Mouse (Mus musculus) liver, embryonic 13.5 days (tissue): Measurements from ENCODE around the gene Gabrb1. TPM values are rescaled to one million over a fixed set of nuclear protein-coding genes. Genes with fewer than 3 reads are reported as not detected.

Experiments
- ATAC-seq: fragments of 200-750 bp; cut with Nextera tagmentation; 2 replicates; pipeline ENCODE4 v1.8.0; 2017; ENCODE audit warnings: low read depth, mild to moderate bottlenecking, moderate number of reproducible peaks, moderate library complexity
- DNase-seq: peaks from one replicate; pipeline ENCODE4 v3.0.0; 2022
- H3K27ac ChIP-seq: fragments of 300-500 bp; sonication (generic); 2 replicates; pipeline ENCODE4 v1.5.1; 2015; ENCODE audit warnings: moderate library complexity, mild to moderate bottlenecking, inconsistent platforms
- H3K27me3 ChIP-seq: fragments of 300-500 bp; sonication (generic); 2 replicates; pipeline ENCODE4 v1.6.1; 2015; ENCODE audit warnings: mild to moderate bottlenecking, inconsistent platforms
- H3K36me3 ChIP-seq: fragments of 300-500 bp; sonication (generic); 2 replicates; pipeline ENCODE4 v1.6.1; 2015; ENCODE audit warnings: mild to moderate bottlenecking, inconsistent platforms
- H3K4me1 ChIP-seq: fragments of 300-500 bp; sonication (generic); replicated peaks from 2 replicates; pipeline ENCODE4 v1.6.1; 2015; ENCODE audit warnings: inconsistent platforms
- H3K4me2 ChIP-seq: fragments of 300-500 bp; sonication (generic); 2 replicates; pipeline ENCODE4 v1.6.1; 2015; ENCODE audit warnings: inconsistent platforms, mild to moderate bottlenecking, moderate library complexity
- H3K4me3 ChIP-seq: fragments of 300-500 bp; sonication (generic); replicated peaks from 2 replicates; pipeline ENCODE4 v1.5.1; 2015; ENCODE audit warnings: mild to moderate bottlenecking, inconsistent platforms
- H3K9ac ChIP-seq: fragments of 300-500 bp; sonication (generic); 2 replicates; pipeline ENCODE4 v1.6.1; 2015; ENCODE audit warnings: mild to moderate bottlenecking, inconsistent platforms
- H3K9me3 ChIP-seq: fragments of 300-500 bp; sonication (generic); replicated peaks from 2 replicates; pipeline ENCODE4 v1.6.1; 2016; ENCODE audit warnings: inconsistent platforms
- WGBS: fragments of 180-500 bp; shearing (Covaris S2); methylation state at CpG from one replicate; pipeline ENCODE4 v1.1.7; 2015; ENCODE audit not compliant: insufficient replicate concordance; 5-methylcytosine and 5-hydroxymethylcytosine counted together
- polyA plus RNA-seq: library from polyadenylated mRNA; unstranded; fragments of >200 nt; fragmentation: Nextera tagmentation; extraction: Ambion mirVana; gene quantifications from 2 replicates; pipeline ENCODE4 v1.2.1, GENCODE M21; 2015

The Gabrb1 gene
- polyA plus RNA-seq, 1 experiment from 2014 or later: 0.05 TPM

DNA sequence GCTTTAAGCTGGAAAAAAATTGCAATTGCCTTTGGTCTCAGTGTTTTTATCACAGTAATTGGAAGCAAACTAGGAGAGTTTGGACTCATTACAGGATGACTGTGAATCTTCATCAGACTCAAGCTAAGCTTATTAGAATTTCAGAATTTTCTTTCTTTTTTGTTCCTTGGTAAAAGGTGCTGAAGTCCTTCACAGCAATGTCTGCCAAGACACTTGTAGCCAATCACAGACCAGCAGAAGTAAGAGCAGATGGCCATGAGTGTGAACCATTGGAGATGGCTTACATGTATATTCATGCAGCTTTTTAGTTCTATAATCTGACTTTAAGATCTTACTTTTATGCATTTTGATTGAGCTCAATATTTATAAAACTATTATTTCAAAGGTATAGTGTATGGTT, 184.3 kb downstream of the Gabrb1 start:
- no peak overlapping the region for H3K4me2 ChIP-seq
- H3K4me1 ChIP-seq: no peaks in the 10 kb centered on the region
- no peaks in the 10 kb centered on the region for H3K27me3 ChIP-seq
- H3K27ac ChIP-seq: no peak overlapping the region
- peaks cover 3% of the 10 kb centered on the region; the same call in 1 of the 2 replicates for H3K9me3 ChIP-seq
- H3K36me3 ChIP-seq: no peaks in the 10 kb centered on the region
- no peak overlapping the region for H3K9ac ChIP-seq
- DNase-seq (no peak), ATAC-seq (no peak)
- no peak overlapping the region for H3K4me3 ChIP-seq

DNA sequence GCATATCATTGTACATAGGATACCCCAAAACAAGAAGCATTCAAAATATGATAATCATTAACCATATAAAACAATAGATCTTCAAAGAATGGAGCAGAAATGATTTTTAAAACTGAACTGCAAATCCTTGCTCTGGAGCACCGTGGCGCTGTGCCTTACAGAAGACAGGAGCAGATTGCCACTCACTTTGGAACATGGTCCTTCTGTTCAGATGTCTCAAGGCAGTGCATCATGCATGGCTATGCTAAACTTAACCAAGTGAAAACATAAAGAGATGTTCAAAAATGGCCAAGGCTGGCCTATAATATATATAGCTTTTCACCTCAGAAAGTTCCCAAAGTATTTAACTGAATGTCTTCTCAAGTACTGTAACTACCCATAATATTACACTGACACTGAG, 240.3 kb downstream of the Gabrb1 start:
- no peaks in the 10 kb centered on the region for H3K9me3 ChIP-seq
- 82% methylated on average over 2 of the region's 2 CpGs for WGBS
- no peak for ATAC-seq

DNA sequence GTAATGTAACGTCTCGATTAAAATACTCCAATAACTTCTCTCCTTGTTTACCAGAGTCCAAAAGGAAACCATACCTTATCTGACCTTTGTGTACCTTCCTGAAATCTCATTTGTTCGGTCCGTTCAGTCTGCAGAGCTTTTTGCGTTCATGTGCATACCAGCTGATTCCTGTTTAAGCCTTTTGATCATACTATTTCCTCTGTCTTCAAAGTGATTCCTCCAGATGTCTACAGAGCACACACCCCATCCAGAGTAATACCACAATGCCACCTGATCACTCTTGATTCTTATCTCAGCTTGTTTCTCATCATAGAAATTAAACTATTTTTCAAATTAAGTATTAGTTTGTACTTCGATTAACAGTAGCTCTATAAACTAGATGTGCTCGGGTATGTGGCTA, 245.5 kb downstream of the Gabrb1 start:
- H3K4me1 ChIP-seq: no peaks in the 10 kb centered on the region
- H3K9me3 ChIP-seq: no peaks in the 10 kb centered on the region
- no peak overlapping the region for H3K4me2 ChIP-seq
- 67% methylated on average over 7 of the region's 7 CpGs for WGBS
- no peak overlapping the region for H3K4me3 ChIP-seq
- no peak overlapping the region for H3K27ac ChIP-seq
- DNase-seq (no peak), ATAC-seq (no peak)
- no peak overlapping the region for H3K9ac ChIP-seq
- no peaks in the 10 kb centered on the region for H3K36me3 ChIP-seq
- no peaks in the 10 kb centered on the region for H3K27me3 ChIP-seq

More for the DNA sequence above, 240.3 kb downstream of the Gabrb1 start:
- Histone ChIP-seq H3K4me2 (no peak overlapping the region), H3K36me3 (no peaks in the 10 kb centered on the region), H3K4me3 (no peak overlapping the region), H3K9ac (no peak overlapping the region), H3K27me3 (no peaks in the 10 kb centered on the region), H3K27ac (no peak overlapping the region), H3K4me1 (no peaks in the 10 kb centered on the region)
- DNase-seq: no peak

DNA sequence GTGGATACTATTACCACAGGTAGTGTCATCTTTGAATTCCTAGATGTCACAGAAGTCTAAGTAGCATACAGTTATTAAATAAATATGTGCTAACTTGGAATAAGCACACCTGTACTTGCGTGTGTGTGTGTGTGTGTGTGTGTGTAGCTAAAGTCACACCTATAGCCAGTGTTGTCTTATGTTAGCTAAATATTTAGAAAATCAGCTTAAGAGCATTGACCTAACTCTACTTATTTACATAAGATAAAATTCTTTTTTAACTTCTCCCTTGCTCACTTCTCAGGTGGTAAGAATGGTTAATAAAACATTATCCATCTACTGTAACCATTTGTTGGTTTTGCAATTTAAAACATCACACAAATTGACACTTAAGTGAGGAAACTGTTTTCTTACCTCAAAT, 256.1 kb downstream of the Gabrb1 start:
- no peak overlapping the region for H3K27ac ChIP-seq
- DNase-seq: no peak
- no peak for ATAC-seq
- H3K36me3 ChIP-seq: no peaks in the 10 kb centered on the region
- no peaks in the 10 kb centered on the region for H3K9me3 ChIP-seq
- 43% methylated on average over 1 of the region's 1 CpGs for WGBS
- no peaks in the 10 kb centered on the region for H3K27me3 ChIP-seq
- no peak overlapping the region for H3K4me2 ChIP-seq
- no peak overlapping the region for H3K4me3 ChIP-seq
- H3K4me1 ChIP-seq: no peaks in the 10 kb centered on the region
- H3K9ac ChIP-seq: no peak overlapping the region

DNA sequence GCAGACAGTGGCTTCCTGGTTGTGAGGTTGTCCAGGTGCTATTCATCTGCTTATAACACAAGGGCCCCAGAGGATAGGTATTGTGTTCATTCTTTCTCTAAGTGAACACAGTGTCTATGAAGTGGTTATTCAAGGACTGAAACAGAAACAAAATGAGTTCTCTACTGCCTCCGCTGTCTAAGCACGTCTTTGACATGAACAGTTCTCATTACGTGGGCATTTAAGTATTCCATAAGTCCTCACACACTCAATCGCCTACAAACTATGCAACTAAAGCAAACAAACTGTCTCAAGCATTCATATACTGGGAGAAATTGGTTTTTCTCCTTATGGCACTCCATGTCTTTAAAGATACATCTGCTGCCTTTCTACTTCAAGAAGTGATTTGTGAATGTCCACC, 257.8 kb downstream of the Gabrb1 start:
- Histone ChIP-seq H3K4me3 (no peak overlapping the region), H3K9me3 (no peaks in the 10 kb centered on the region), H3K4me1 (no peaks in the 10 kb centered on the region), H3K27ac (no peak overlapping the region), H3K27me3 (no peaks in the 10 kb centered on the region), H3K4me2 (no peak overlapping the region), H3K36me3 (no peaks in the 10 kb centered on the region), H3K9ac (no peak overlapping the region)
- WGBS: 65% methylated on average over 4 of the region's 4 CpGs
- DNase-seq (no peak), ATAC-seq (no peak)

DNA sequence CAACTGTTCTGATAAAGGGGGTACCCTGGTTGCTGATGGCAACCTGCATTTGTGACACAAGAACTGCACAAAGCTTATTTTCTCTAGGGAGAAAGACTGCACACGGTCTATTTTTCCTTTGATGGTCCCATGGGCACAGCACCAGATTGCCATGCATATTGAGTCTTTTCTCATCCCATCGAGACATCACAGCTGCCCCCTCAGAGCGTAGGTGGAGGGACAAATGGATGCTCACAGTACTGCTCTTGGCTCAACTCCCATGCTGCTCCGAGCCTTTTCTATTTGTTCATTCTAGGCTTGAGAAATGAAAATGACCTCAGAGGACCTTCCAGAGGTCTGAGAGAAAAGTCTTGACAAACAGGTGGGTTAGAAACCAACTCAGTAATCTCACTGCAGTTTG, 259.3 kb downstream of the Gabrb1 start:
- Histone ChIP-seq H3K27ac (no peak overlapping the region), H3K4me1 (no peaks in the 10 kb centered on the region), H3K4me2 (no peak overlapping the region), H3K9ac (no peak overlapping the region), H3K27me3 (no peaks in the 10 kb centered on the region), H3K9me3 (no peaks in the 10 kb centered on the region), H3K36me3 (no peaks in the 10 kb centered on the region), H3K4me3 (no peak overlapping the region)
- DNase-seq: no peak
- 54% methylated on average over 4 of the region's 4 CpGs for WGBS
- no peak for ATAC-seq

DNA sequence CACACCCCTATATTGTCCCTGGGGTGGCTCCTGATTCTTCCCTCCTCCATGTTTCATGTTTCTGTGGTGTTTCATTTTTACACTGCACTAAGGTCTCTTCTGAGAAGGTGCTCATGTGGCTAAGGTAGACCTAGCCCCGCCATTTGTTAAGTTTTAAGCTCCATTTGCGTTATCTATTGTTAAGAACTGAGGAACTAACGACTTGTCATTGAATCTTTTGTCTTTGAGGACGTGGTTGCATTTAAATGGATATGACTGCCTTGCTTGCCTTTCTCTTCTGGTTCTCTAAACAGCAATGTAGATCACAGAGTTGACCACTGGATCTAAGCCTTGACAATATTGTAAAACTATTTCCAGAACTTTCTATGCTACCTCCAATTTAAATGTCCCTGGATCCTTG, 265.7 kb downstream of the Gabrb1 start:
- Histone ChIP-seq H3K4me2 (no peak overlapping the region), H3K4me1 (no peaks in the 10 kb centered on the region), H3K4me3 (no peak overlapping the region), H3K36me3 (no peaks in the 10 kb centered on the region), H3K9ac (no peak overlapping the region), H3K27me3 (no peaks in the 10 kb centered on the region), H3K9me3 (peaks cover 3% of the 10 kb centered on the region; the same call in 1 of the 2 replicates), H3K27ac (no peak overlapping the region)
- DNase-seq (no peak), ATAC-seq (no peak)
- 45% methylated on average over 4 of the region's 4 CpGs for whole genome bisulfite sequencing

DNA sequence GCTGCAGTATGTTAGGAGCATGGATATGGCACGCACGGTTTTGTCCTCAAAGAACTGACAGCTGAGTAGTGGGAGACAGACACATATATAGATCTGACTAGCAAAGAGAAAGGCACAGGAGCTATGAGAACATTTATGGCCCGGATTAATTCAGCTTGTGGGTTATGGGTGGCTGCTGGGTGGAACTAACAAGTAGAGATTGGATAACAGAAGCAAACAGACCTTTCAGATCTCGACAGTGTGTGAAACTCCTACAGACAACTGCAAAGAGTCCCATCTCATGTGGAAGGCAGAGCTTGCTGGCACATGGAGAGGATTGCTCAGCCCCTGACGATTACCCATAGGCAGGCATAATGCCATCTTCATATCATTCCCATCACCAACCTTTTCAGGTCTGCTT, 268.4 kb downstream of the Gabrb1 start:
- Histone ChIP-seq H3K4me3 (no peak overlapping the region), H3K9me3 (peaks cover 3% of the 10 kb centered on the region; the same call in 1 of the 2 replicates), H3K36me3 (no peaks in the 10 kb centered on the region), H3K4me1 (no peaks in the 10 kb centered on the region), H3K27me3 (no peaks in the 10 kb centered on the region), H3K9ac (no peak overlapping the region), H3K4me2 (no peak overlapping the region), H3K27ac (no peak overlapping the region)
- 59% methylated on average over 5 of the region's 5 CpGs for WGBS
- DNase-seq (no peak), ATAC-seq (no peak)

DNA sequence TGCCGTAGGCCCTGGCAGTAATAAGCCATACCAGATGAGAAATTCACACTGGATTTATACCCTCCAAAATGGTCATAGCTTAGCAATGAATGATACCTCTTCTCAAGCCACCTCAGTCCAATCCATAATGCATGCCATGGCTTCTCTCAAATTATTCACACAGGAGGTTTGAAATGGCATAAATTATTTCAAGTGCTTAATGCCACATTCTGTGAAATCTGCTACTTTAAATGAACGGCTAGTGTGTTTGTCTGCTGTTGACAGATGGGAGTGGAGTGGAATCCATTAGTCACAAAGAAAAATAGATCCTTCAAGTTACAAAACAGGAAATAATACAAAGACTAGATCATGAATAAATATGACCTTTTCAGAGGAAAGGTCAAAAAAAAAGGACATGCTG, 272.1 kb downstream of the Gabrb1 start:
- Histone ChIP-seq H3K4me3 (no peak overlapping the region), H3K36me3 (no peaks in the 10 kb centered on the region), H3K9ac (no peak overlapping the region), H3K27ac (no peak overlapping the region), H3K4me1 (no peaks in the 10 kb centered on the region), H3K4me2 (no peak overlapping the region), H3K27me3 (no peaks in the 10 kb centered on the region), H3K9me3 (no peaks in the 10 kb centered on the region)
- ATAC-seq: no peak
- 75% methylated on average over 2 of the region's 2 CpGs for WGBS
- no peak for DNase-seq

DNA sequence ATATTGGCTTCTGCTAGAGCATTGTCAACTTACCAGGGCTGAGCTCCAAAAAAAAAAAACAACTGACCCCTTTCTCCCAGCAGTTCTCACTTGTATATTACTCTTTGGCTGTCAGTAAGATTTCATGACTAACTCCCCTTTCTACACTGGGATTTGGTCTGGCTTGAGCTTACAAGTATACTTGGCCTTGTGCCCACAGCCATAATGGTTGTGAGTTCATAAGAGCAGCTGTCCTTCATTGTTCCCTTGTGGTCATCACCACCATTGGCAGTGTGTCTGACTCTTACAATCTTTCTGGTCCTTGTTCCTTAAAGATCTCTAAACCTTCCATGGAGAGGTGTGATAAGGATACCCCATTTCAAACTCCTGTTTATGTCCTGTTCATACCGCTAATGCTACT, 293.5 kb downstream of the Gabrb1 start:
- no peak overlapping the region for H3K4me3 ChIP-seq
- no peaks in the 10 kb centered on the region for H3K27me3 ChIP-seq
- no peak for ATAC-seq
- H3K4me2 ChIP-seq: no peak overlapping the region
- no peak overlapping the region for H3K9ac ChIP-seq
- no peaks in the 10 kb centered on the region for H3K4me1 ChIP-seq
- no peaks in the 10 kb centered on the region for H3K9me3 ChIP-seq
- DNase-seq: no peak
- H3K36me3 ChIP-seq: no peaks in the 10 kb centered on the region
- 79% methylated on average over 1 of the region's 1 CpGs for WGBS
- no peak overlapping the region for H3K27ac ChIP-seq

DNA sequence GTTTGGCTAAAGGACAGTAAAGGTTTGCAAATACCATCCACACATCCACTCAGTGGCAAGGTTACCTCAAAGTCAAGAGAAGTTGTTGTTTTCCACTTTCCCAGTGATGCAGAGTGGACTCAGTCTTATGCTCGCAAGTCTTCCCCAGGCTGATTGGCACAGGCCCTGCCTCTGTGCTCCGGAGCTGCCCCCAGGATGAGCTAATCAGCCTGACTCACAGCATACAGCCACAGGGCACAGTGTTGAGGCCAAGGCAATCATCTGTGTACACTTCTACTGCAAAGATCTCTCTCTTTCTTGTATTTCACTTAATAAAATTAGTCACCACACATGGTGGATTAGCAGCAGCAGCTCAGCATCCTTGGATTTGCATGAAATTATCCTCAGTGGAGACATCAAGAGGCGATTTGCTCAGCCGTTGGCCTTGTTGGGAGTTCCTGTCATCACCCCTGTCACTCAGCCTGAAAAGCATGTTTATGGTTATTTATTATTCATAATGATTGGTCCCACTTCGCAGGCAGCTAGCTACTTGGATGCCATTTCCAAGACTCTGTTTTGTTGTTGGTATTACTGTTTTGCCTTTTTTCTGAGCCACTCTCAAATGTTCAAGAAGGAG, 297.3 kb downstream of the Gabrb1 start:
- H3K27me3 ChIP-seq: no peaks in the 10 kb centered on the region
- no peak overlapping the region for H3K27ac ChIP-seq
- DNase-seq (no peak), ATAC-seq (no peak)
- H3K4me1 ChIP-seq: no peaks in the 10 kb centered on the region
- no peaks in the 10 kb centered on the region for H3K36me3 ChIP-seq
- no peak overlapping the region for H3K4me3 ChIP-seq
- H3K4me2 ChIP-seq: no peak overlapping the region
- H3K9me3 ChIP-seq: no peaks in the 10 kb centered on the region
- 54% methylated on average over 5 of the region's 5 CpGs for WGBS
- H3K9ac ChIP-seq: no peak overlapping the region

DNA sequence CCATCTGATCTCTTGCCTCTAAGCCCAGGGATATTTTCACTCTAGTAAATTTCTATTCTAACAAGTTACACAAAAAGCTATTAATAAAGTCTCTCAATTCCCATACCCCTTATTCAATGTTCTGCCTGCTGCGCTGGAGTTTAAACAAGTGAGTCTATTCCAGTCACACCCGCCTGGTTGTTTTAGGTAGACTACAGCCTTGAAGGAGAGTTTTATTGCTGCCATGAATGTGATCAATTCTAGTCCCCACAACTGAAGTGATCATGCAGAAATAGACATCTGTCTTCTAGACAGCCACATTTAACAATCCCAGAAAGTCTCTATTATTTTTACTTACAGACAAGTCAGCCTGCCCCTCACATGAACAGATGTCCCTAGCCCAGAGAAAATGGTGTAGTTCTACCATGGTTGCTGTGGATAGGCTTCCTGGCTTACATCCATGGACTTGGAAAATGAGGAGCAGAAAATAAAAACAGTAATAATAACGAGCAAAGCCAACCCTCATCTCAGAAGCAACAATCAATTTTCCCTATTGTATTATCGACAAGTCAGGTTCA, 307.0 kb downstream of the Gabrb1 start:
- Histone ChIP-seq H3K36me3 (no peaks in the 10 kb centered on the region), H3K9ac (no peak overlapping the region), H3K4me3 (no peak overlapping the region), H3K9me3 (no peaks in the 10 kb centered on the region), H3K27me3 (no peaks in the 10 kb centered on the region), H3K4me2 (no peak overlapping the region), H3K27ac (no peak overlapping the region), H3K4me1 (no peaks in the 10 kb centered on the region)
- 60% methylated on average over 4 of the region's 4 CpGs for WGBS
- DNase-seq (no peak), ATAC-seq (no peak)
